Mouse (Mus musculus): ENCODE measurements at regions not wholly inside any gene's neighbourhood (a gene's known extent, or its start where the extent isn't known, plus 50 kb on each side); places are given as distances from the start of the nearest gene placed in this dataset.

DNA sequence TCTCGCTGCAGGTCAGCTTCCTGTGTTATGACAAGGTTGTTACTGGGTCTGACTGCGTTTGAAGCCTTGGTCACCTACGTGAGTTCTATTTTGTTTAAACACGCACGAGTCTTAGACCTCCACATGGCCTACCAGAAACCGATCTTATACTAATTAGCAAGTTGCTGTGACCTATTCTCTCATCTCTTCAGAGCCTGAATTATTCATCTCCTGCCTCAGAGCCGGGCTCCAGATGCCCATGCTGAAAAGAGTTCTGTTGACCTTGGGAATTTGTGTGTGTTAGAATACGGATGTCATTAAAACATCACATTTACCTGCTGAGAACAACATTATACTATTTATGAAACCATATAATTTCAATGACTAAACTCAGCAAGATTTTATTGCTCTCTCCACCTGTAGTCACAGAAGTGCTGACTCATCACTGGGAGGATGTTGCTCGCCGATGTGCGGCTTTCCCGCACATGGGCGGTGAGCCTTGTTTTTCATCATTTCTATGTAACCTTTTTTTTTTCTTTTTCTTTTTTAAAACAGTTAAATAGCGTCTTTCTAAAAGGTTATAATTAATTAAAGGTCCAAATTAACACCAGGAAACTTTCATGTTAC lies 102.1 kb downstream of the Evx1 start:
- ATAC-seq (ENCODE audit: insufficient read depth) (no peak), DNase-seq (ENCODE audit: low read depth in 3 of 3, low spot score in 3 of 3) (no peak)
- WGBS (ENCODE audit: insufficient replicate concordance): 78% methylated on average over 14 of the region's 14 CpGs
- Histone ChIP-seq H3K27ac (no peak overlapping the region), H3K9ac (replicated peaks) (no peak overlapping the region), H3K9me3 (ENCODE audit: control insufficient read depth, low read length) (no peaks in the 10 kb centered on the region), H3K27me3 (ENCODE audit: control insufficient read depth, insufficient read depth, low read length) (no peaks in the 10 kb centered on the region), H3K36me3 (replicated peaks; ENCODE audit: control insufficient read depth, insufficient read depth, low read depth) (no peaks in the 10 kb centered on the region), H3K4me3 (ENCODE audit: insufficient read depth in 1 of 2, low read depth in 2 of 2, low read length in 2 of 2) (no peak overlapping the region), H3K4me1 (replicated peaks; ENCODE audit: control insufficient read depth in 2 of 2, insufficient read depth in 2 of 2, low read length in 1 of 2) (no peaks in the 10 kb centered on the region), H3K4me2 (ENCODE audit: low read depth) (no peak overlapping the region)
- TF ChIP-seq EP300 (IDR thresholded peaks at IDR 0.05; ENCODE audit: low read depth) (no peak), CTCF (IDR thresholded peaks at IDR 0.05; ENCODE audit: low read depth) (no peak)

DNA sequence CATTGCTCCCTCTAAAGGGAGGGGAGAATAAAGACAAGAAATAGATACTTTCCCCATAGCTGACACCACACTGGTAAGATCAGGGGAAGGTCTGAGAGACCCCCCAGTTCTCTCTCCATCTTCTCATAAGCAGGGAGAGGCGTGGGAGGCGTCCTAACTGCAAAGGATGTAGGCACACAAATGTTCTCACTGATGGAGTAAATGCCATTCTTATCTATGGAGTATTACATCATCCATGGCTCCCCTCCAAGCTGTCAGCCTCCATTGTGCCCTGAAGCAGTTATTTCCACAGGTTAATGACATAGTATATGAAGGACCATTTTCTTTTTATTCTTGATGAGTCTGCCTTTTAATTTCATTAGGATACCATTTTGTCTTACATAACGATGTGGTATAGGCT lies 103.2 kb downstream of the Evx1 start:
- ATAC-seq (ENCODE audit: insufficient read depth) (no peak), DNase-seq (ENCODE audit: low read depth in 3 of 3, low spot score in 3 of 3) (no peak)
- Histone ChIP-seq H3K27ac (no peak overlapping the region), H3K27me3 (ENCODE audit: control insufficient read depth, insufficient read depth, low read length) (no peaks in the 10 kb centered on the region), H3K9ac (replicated peaks) (no peak overlapping the region), H3K4me2 (ENCODE audit: low read depth) (no peak overlapping the region), H3K9me3 (ENCODE audit: control insufficient read depth, low read length) (no peaks in the 10 kb centered on the region), H3K4me1 (replicated peaks; ENCODE audit: control insufficient read depth in 2 of 2, insufficient read depth in 2 of 2, low read length in 1 of 2) (no peaks in the 10 kb centered on the region), H3K36me3 (replicated peaks; ENCODE audit: control insufficient read depth, insufficient read depth, low read depth) (no peaks in the 10 kb centered on the region), H3K4me3 (ENCODE audit: insufficient read depth in 1 of 2, low read depth in 2 of 2, low read length in 2 of 2) (no peak overlapping the region)
- TF ChIP-seq CTCF (IDR thresholded peaks at IDR 0.05; ENCODE audit: low read depth) (no peak), EP300 (IDR thresholded peaks at IDR 0.05; ENCODE audit: low read depth) (no peak)
- WGBS (ENCODE audit: insufficient replicate concordance): 50% methylated on average over 3 of the region's 3 CpGs

DNA sequence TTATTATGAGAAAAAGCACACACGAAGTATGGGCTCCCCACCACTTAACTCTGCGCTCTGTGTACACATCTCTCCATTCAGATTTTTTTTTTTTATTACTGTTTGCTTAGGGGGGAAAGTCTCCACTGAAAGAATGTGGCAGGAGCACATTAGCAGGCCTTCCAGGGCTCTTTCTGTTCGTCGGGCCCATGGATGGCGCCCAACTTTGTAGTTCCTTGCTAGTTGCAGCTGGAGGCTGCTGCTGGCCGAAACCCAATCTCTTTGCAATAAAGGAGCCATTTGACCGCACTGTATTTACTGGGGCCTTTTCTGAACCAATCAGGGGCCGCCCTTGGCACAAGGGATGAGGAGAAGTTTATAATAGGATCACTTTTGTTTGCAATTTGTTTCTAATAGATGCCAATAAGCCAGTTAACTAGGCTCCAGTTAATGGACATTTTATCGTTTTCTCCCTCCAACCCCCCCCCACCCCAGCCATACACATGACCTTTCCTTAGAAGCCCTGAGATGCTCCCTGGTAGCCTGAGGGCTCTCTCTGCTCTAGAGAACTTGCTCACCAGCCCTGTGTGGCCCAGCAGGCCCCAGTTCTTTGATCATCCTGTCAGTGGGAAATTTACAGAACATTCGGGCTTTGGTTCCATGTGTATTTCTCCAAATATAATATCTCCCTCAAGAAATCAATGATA lies 104.3 kb downstream of the Evx1 start:
- DNase-seq (ENCODE audit: low read depth in 3 of 3, low spot score in 3 of 3): no peak
- Histone ChIP-seq H3K27ac (no peak overlapping the region), H3K36me3 (replicated peaks; ENCODE audit: control insufficient read depth, insufficient read depth, low read depth) (no peaks in the 10 kb centered on the region), H3K4me3 (ENCODE audit: insufficient read depth in 1 of 2, low read depth in 2 of 2, low read length in 2 of 2) (no peak overlapping the region), H3K9ac (replicated peaks) (no peak overlapping the region), H3K4me2 (ENCODE audit: low read depth) (no peak overlapping the region), H3K9me3 (ENCODE audit: control insufficient read depth, low read length) (no peaks in the 10 kb centered on the region), H3K4me1 (replicated peaks; ENCODE audit: control insufficient read depth in 2 of 2, insufficient read depth in 2 of 2, low read length in 1 of 2) (no peaks in the 10 kb centered on the region), H3K27me3 (ENCODE audit: control insufficient read depth, insufficient read depth, low read length) (no peaks in the 10 kb centered on the region)
- ATAC-seq (ENCODE audit: insufficient read depth): no peak
- TF ChIP-seq CTCF (IDR thresholded peaks at IDR 0.05; ENCODE audit: low read depth) (no peak), EP300 (IDR thresholded peaks at IDR 0.05; ENCODE audit: low read depth) (no peak)
- 55% methylated on average over 10 of the region's 10 CpGs for WGBS (ENCODE audit: insufficient replicate concordance)

GRCm38 (mm10) chr6:52418451-52419170 lies 105.3 kb downstream of the Evx1 start:
- ATAC-seq (ENCODE audit: insufficient read depth): no peak

More at GRCm38 (mm10) chr6:52418451-52419170, 105.3 kb downstream of the Evx1 start:
- TF ChIP-seq CTCF (IDR thresholded peaks at IDR 0.05; ENCODE audit: low read depth) (no peak), EP300 (IDR thresholded peaks at IDR 0.05; ENCODE audit: low read depth) (no peak)
- H3K9me3 ChIP-seq (ENCODE audit: control insufficient read depth, low read length): no peaks in the 10 kb centered on the region
- DNase-seq (ENCODE audit: low read depth in 3 of 3, low spot score in 3 of 3): no peak
- no peak overlapping the region for H3K4me2 ChIP-seq (ENCODE audit: low read depth)
- H3K4me1 ChIP-seq (replicated peaks; ENCODE audit: control insufficient read depth in 2 of 2, insufficient read depth in 2 of 2, low read length in 1 of 2): no peaks in the 10 kb centered on the region
- no peak overlapping the region for H3K4me3 ChIP-seq (ENCODE audit: insufficient read depth in 1 of 2, low read depth in 2 of 2, low read length in 2 of 2)
- 67% methylated on average over 12 of the region's 12 CpGs for WGBS (ENCODE audit: insufficient replicate concordance)
- no peaks in the 10 kb centered on the region for H3K27me3 ChIP-seq (ENCODE audit: control insufficient read depth, insufficient read depth, low read length)
- no peak overlapping the region for H3K9ac ChIP-seq (replicated peaks)
- H3K27ac ChIP-seq: no peak overlapping the region
- H3K36me3 ChIP-seq (replicated peaks; ENCODE audit: control insufficient read depth, insufficient read depth, low read depth): no peaks in the 10 kb centered on the region
